ENCODE assay signal across 8 mouse cellular contexts in genomic region chr5:121841516-121841915, GRCm38 (mm10).
"Had no signal": no experiment of that assay in that cellular context is flagged by ENCODE, and none has a peak within 500 bp of the region (broad histone marks: within the 10 kb centered on the region; RNA-seq: fewer than 3 reads in every experiment).

No protein-coding gene starts in this region.

- DNase-seq: kidney, postnatal 4 days; lung, postnatal 10 days; right cerebral cortex, postnatal 14 days; thymus, postnatal 4 days had no signal

- H3K36me3 ChIP-seq: limb, embryonic 10.5 days; liver, embryonic 12.5 days; midbrain, embryonic 12.5 days had no signal

- H3K9me3 ChIP-seq: limb, embryonic 10.5 days; liver, embryonic 12.5 days; midbrain, embryonic 12.5 days had no signal

- H3K4me3 ChIP-seq: layer of hippocampus, adult 2 months; limb, embryonic 10.5 days; liver, embryonic 12.5 days; midbrain, embryonic 12.5 days had no signal

- H3K9ac ChIP-seq: midbrain, embryonic 12.5 days had no signal

- H3K27ac ChIP-seq: limb, embryonic 10.5 days; liver, embryonic 12.5 days; midbrain, embryonic 12.5 days had no signal

- ATAC-seq: liver, embryonic 12.5 days had no signal
